Mouse (Mus musculus): ENCODE measurements around the gene Grwd1.

DNA sequence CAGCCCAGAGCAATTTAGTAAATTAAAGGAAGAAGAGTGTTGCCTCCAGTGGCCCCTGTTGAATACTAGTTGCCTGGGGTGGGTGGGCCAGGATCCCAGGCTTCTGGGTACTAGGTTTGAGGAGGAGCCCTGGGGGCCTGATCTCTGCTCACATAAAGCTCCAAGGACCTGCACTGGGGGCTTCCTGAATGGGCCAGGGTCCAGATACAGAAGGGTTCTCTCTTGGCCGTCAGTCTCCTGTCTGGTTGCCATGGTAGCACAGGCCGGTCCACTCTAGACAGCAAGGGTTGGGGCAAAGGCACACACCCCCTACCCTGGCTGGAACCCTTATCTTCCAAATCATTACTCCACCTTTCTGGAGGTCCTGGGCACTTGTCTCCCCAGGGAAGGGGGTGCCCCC lies 37.1 kb upstream of the Grwd1 start:
- TF ChIP-seq CTCF (IDR thresholded peaks at IDR 0.05; ENCODE audit: low read depth, low read length) = no peak
- no peak for TF ChIP-seq GATA1 (IDR thresholded peaks at IDR 0.05; ENCODE audit: borderline replicate concordance, low read length)
- TF ChIP-seq GATA2 (IDR thresholded peaks at IDR 0.05; ENCODE audit: borderline replicate concordance, low read depth, low read length) = no peak

All from G1E (cell line).